Mouse (Mus musculus): ENCODE data around the gene Aars2.

- TF ChIP-seq CTCF (IDR thresholded peaks at IDR 0.05; ENCODE audit: extremely low read depth, insufficient read depth, low read length) (no peak), POLR2A (IDR thresholded peaks at IDR 0.05; ENCODE audit: extremely low read depth, insufficient read depth, low read length) (no peak)
Measured at GRCm38 (mm10) chr17:45500981-45501380, 5.7 kb upstream of the Aars2 start.

All from cortical plate, adult 2 months (tissue).